Mouse (Mus musculus): ENCODE measurements around the gene Myo18a. TPM values are rescaled to one million over a fixed set of nuclear protein-coding genes. Genes with fewer than 3 reads are reported as not detected.

Myo18a gene
- polyA plus RNA-seq, 1 experiment from 2014 or later = 44.1 TPM

GRCm38 (mm10) chr11:77777937-77778336, 14.9 kb downstream of the Myo18a start:
- H3K4me1 ChIP-seq (ENCODE audit: control insufficient read depth, insufficient read depth, low read length) = peaks cover 2% of the 10 kb centered on the region
- WGBS = 95% methylated on average over 17 of the region's 17 CpGs
- H3K27ac ChIP-seq (replicated peaks; ENCODE audit: low read depth, low read length) = no peak overlapping the region
- H3K9ac ChIP-seq (ENCODE audit: low read depth, low read length) = no peak overlapping the region
- DNase-seq (ENCODE audit: low spot score) (no peak), ATAC-seq (ENCODE audit: low read depth) (no peak)
- no peak overlapping the region for H3K4me3 ChIP-seq (ENCODE audit: low read depth, low read length)
- no peaks in the 10 kb centered on the region for H3K27me3 ChIP-seq (replicated peaks; ENCODE audit: control insufficient read depth, insufficient read depth, low read length)
- H3K36me3 ChIP-seq (ENCODE audit: control insufficient read depth, insufficient read depth, low read length) = peaks cover 21% of the 10 kb centered on the region; the same call in 1 of the 2 replicates
- H3K9me3 ChIP-seq (ENCODE audit: control insufficient read depth, low read length) = no peaks in the 10 kb centered on the region
- no peak overlapping the region for H3K4me2 ChIP-seq (ENCODE audit: low read depth, low read length)

- no peak for DNase-seq (ENCODE audit: low spot score)
- Histone ChIP-seq H3K36me3 (ENCODE audit: control insufficient read depth, insufficient read depth, low read length) (peaks cover 21% of the 10 kb centered on the region; the same call in 1 of the 2 replicates), H3K4me2 (ENCODE audit: low read depth, low read length) (no peak overlapping the region), H3K27me3 (replicated peaks; ENCODE audit: control insufficient read depth, insufficient read depth, low read length) (no peaks in the 10 kb centered on the region), H3K4me1 (ENCODE audit: control insufficient read depth, insufficient read depth, low read length) (peaks cover 15% of the 10 kb centered on the region), H3K9me3 (ENCODE audit: control insufficient read depth, low read length) (no peaks in the 10 kb centered on the region), H3K9ac (ENCODE audit: low read depth, low read length) (no peak overlapping the region), H3K27ac (replicated peaks; ENCODE audit: low read depth, low read length) (no peak overlapping the region), H3K4me3 (ENCODE audit: low read depth, low read length) (no peak overlapping the region)
- no peak for ATAC-seq (ENCODE audit: low read depth)
- 57% methylated on average over 1 of the region's 1 CpGs for WGBS
These were observed 16.2 kb downstream of the Myo18a start for GRCm38 (mm10) chr11:77779240-77779639.

- H3K4me2 ChIP-seq (ENCODE audit: low read depth, low read length) = no peak overlapping the region
- no peaks in the 10 kb centered on the region for H3K27me3 ChIP-seq (replicated peaks; ENCODE audit: control insufficient read depth, insufficient read depth, low read length)
- ATAC-seq (ENCODE audit: low read depth) (no peak), DNase-seq (ENCODE audit: low spot score) (no peak)
- no peak overlapping the region for H3K9ac ChIP-seq (ENCODE audit: low read depth, low read length)
- H3K4me1 ChIP-seq (ENCODE audit: control insufficient read depth, insufficient read depth, low read length) = peaks cover 33% of the 10 kb centered on the region
- 82% methylated on average over 7 of the region's 7 CpGs for WGBS
- peaks cover 21% of the 10 kb centered on the region; the same call in 1 of the 2 replicates for H3K36me3 ChIP-seq (ENCODE audit: control insufficient read depth, insufficient read depth, low read length)
- H3K4me3 ChIP-seq (ENCODE audit: low read depth, low read length) = no peak overlapping the region
- H3K9me3 ChIP-seq (ENCODE audit: control insufficient read depth, low read length) = no peaks in the 10 kb centered on the region
- no peak overlapping the region for H3K27ac ChIP-seq (replicated peaks; ENCODE audit: low read depth, low read length)
These were observed 18.0 kb downstream of the Myo18a start for GRCm38 (mm10) chr11:77781088-77781487.

- Histone ChIP-seq H3K36me3 (ENCODE audit: control insufficient read depth, insufficient read depth, low read length) (peaks cover 21% of the 10 kb centered on the region; the same call in 1 of the 2 replicates), H3K4me1 (ENCODE audit: control insufficient read depth, insufficient read depth, low read length) (peaks cover 37% of the 10 kb centered on the region), H3K9me3 (ENCODE audit: control insufficient read depth, low read length) (no peaks in the 10 kb centered on the region), H3K27me3 (replicated peaks; ENCODE audit: control insufficient read depth, insufficient read depth, low read length) (no peaks in the 10 kb centered on the region), H3K9ac (ENCODE audit: low read depth, low read length) (no peak overlapping the region), H3K4me3 (ENCODE audit: low read depth, low read length) (no peak overlapping the region), H3K4me2 (ENCODE audit: low read depth, low read length) (no peak overlapping the region), H3K27ac (replicated peaks; ENCODE audit: low read depth, low read length) (no peak overlapping the region)
- DNase-seq (ENCODE audit: low spot score) (no peak), ATAC-seq (ENCODE audit: low read depth) (no peak)
- 82% methylated on average over 7 of the region's 7 CpGs for WGBS
These were observed 19.2 kb downstream of the Myo18a start for GRCm38 (mm10) chr11:77782104-77782815.

GRCm38 (mm10) chr11:77783211-77783746, 20.2 kb downstream of the Myo18a start:
- Histone ChIP-seq H3K36me3 (ENCODE audit: control insufficient read depth, insufficient read depth, low read length) (peaks cover 11% of the 10 kb centered on the region; the same call in 1 of the 2 replicates), H3K27me3 (replicated peaks; ENCODE audit: control insufficient read depth, insufficient read depth, low read length) (no peaks in the 10 kb centered on the region), H3K27ac (replicated peaks; ENCODE audit: low read depth, low read length) (peak overlapping the region; percentile 86), H3K9ac (ENCODE audit: low read depth, low read length) (peak overlapping the region; percentile 38; the same call in 1 of the 2 replicates), H3K4me2 (ENCODE audit: low read depth, low read length) (peak overlapping the region; percentile 36), H3K4me3 (ENCODE audit: low read depth, low read length) (no peak overlapping the region), H3K4me1 (ENCODE audit: control insufficient read depth, insufficient read depth, low read length) (peaks cover 37% of the 10 kb centered on the region), H3K9me3 (ENCODE audit: control insufficient read depth, low read length) (no peaks in the 10 kb centered on the region)
- ATAC-seq (ENCODE audit: low read depth) (peak; percentile 64), DNase-seq (ENCODE audit: low spot score) (peak; percentile 80)
- 36% methylated on average over 10 of the region's 10 CpGs for WGBS

- peak overlapping the region; percentile 36 for H3K4me2 ChIP-seq (ENCODE audit: low read depth, low read length)
- no peak overlapping the region for H3K4me3 ChIP-seq (ENCODE audit: low read depth, low read length)
- H3K27me3 ChIP-seq (replicated peaks; ENCODE audit: control insufficient read depth, insufficient read depth, low read length) = no peaks in the 10 kb centered on the region
- 40% methylated on average over 18 of the region's 18 CpGs for WGBS
- 0 out of 2 replicates have a peak, but pooled peaks cover 4% of the 10 kb centered on the region for H3K36me3 ChIP-seq (ENCODE audit: control insufficient read depth, insufficient read depth, low read length)
- no peaks in the 10 kb centered on the region for H3K9me3 ChIP-seq (ENCODE audit: control insufficient read depth, low read length)
- ATAC-seq (ENCODE audit: low read depth) (peak; percentile 64), DNase-seq (ENCODE audit: low spot score) (peak; percentile 70)
- peaks cover 37% of the 10 kb centered on the region for H3K4me1 ChIP-seq (ENCODE audit: control insufficient read depth, insufficient read depth, low read length)
- peak overlapping the region; percentile 86 for H3K27ac ChIP-seq (replicated peaks; ENCODE audit: low read depth, low read length)
- H3K9ac ChIP-seq (ENCODE audit: low read depth, low read length) = peak overlapping the region; percentile 38; the same call in 1 of the 2 replicates
These were observed 21.0 kb downstream of the Myo18a start for GRCm38 (mm10) chr11:77783747-77784646.

- peaks cover 37% of the 10 kb centered on the region for H3K4me1 ChIP-seq (ENCODE audit: control insufficient read depth, insufficient read depth, low read length)
These were observed 21.8 kb downstream of the Myo18a start for GRCm38 (mm10) chr11:77784894-77785293.

GRCm38 (mm10) chr11:77785396-77785767, 22.3 kb downstream of the Myo18a start:
- 0 out of 2 replicates have a peak overlapping the region, but pooled peaks have one; percentile 3 for H3K4me2 ChIP-seq (ENCODE audit: low read depth, low read length)
- H3K36me3 ChIP-seq (ENCODE audit: control insufficient read depth, insufficient read depth, low read length) = no peaks in the 10 kb centered on the region
- WGBS = 11% methylated on average over 5 of the region's 5 CpGs
- H3K9ac ChIP-seq (ENCODE audit: low read depth, low read length) = peak overlapping the region; percentile 1; the same call in 1 of the 2 replicates
- ATAC-seq (ENCODE audit: low read depth) (0 out of 2 replicates have a peak, but pooled peaks have one; percentile 19), DNase-seq (ENCODE audit: low spot score) (no peak)
- peaks cover 38% of the 10 kb centered on the region for H3K4me1 ChIP-seq (ENCODE audit: control insufficient read depth, insufficient read depth, low read length)
- no peaks in the 10 kb centered on the region for H3K27me3 ChIP-seq (replicated peaks; ENCODE audit: control insufficient read depth, insufficient read depth, low read length)
- no peak overlapping the region for H3K4me3 ChIP-seq (ENCODE audit: low read depth, low read length)
- no peaks in the 10 kb centered on the region for H3K9me3 ChIP-seq (ENCODE audit: control insufficient read depth, low read length)
- H3K27ac ChIP-seq (replicated peaks; ENCODE audit: low read depth, low read length) = peak overlapping the region; percentile 77

More at GRCm38 (mm10) chr11:77784894-77785293, 21.8 kb downstream of the Myo18a start:
- ATAC-seq (ENCODE audit: low read depth) (no peak), DNase-seq (ENCODE audit: low spot score) (no peak)
- H3K27ac ChIP-seq (replicated peaks; ENCODE audit: low read depth, low read length) = peak overlapping the region; percentile 86
- no peaks in the 10 kb centered on the region for H3K27me3 ChIP-seq (replicated peaks; ENCODE audit: control insufficient read depth, insufficient read depth, low read length)
- H3K9ac ChIP-seq (ENCODE audit: low read depth, low read length) = 0 out of 2 replicates have a peak overlapping the region, but pooled peaks have one; percentile 1
- 76% methylated on average over 9 of the region's 9 CpGs for WGBS
- H3K4me3 ChIP-seq (ENCODE audit: low read depth, low read length) = no peak overlapping the region
- H3K36me3 ChIP-seq (ENCODE audit: control insufficient read depth, insufficient read depth, low read length) = no peaks in the 10 kb centered on the region
- H3K4me2 ChIP-seq (ENCODE audit: low read depth, low read length) = no peak overlapping the region
- H3K9me3 ChIP-seq (ENCODE audit: control insufficient read depth, low read length) = no peaks in the 10 kb centered on the region
